Mouse (Mus musculus): ENCODE data around the gene Rnf148. TPM values are rescaled to one million over a fixed set of nuclear protein-coding genes. Genes with fewer than 3 reads are reported as not detected.

The Rnf148 gene
- polyA plus RNA-seq (2014; fragmentation: Nextera tagmentation; extraction: Ambion mirVana): 0.32 TPM in 1 of 2 replicates, not detected in the other

DNA sequence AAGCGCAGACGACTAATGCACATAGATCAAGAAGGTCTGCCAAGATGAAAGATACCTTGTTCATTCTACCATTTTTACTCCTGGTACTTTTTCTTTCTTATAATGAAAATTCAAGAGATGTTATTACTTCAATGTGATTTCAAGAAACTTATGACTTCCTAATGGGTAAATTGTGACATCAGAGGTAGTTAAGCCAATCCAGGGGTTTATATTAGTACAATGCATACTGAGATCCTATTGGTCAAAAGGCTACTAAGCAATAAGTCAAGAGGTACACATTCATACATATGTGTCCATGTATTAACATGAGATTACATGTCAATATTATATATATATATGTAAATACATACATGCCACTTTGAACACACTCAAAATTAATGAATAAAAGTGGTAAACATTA, at the start of gene Rnf148:
Rnf148 (minus strand) TSS at position 101 of the 400 bp plus-strand sequence.
- WGBS: 93% methylated on average over 2 of the region's 2 CpGs
- H3K27me3 ChIP-seq (ENCODE audit: control insufficient read depth, insufficient read depth, low read length): no peaks in the 10 kb centered on the region
- no peaks in the 10 kb centered on the region for H3K4me1 ChIP-seq (ENCODE audit: control insufficient read depth, insufficient read depth, low read length)
- H3K9ac ChIP-seq (replicated peaks; ENCODE audit: low read depth, low read length): no peak within 1 kb of the TSS
- H3K4me2 ChIP-seq (ENCODE audit: low read depth, low read length): no peak within 1 kb of the TSS
- no peaks in the 10 kb centered on the region for H3K36me3 ChIP-seq (ENCODE audit: control insufficient read depth, insufficient read depth, low read length)
- H3K4me3 ChIP-seq (ENCODE audit: low read depth, low read length): no peak within 1 kb of the TSS
- ATAC-seq (ENCODE audit: low read depth): no peak
- H3K27ac ChIP-seq (ENCODE audit: low read depth, low read length): no peak within 1 kb of the TSS
- no peaks in the 10 kb centered on the region for H3K9me3 ChIP-seq (ENCODE audit: control insufficient read depth, low read length)

GRCm38 (mm10) chr6:23700879-23701278, 45.9 kb upstream of the Rnf148 start:
- Histone ChIP-seq H3K4me3 (ENCODE audit: low read depth, low read length) (no peak overlapping the region), H3K9me3 (ENCODE audit: control insufficient read depth, low read length) (no peaks in the 10 kb centered on the region), H3K27me3 (ENCODE audit: control insufficient read depth, insufficient read depth, low read length) (no peaks in the 10 kb centered on the region), H3K4me1 (ENCODE audit: control insufficient read depth, insufficient read depth, low read length) (no peaks in the 10 kb centered on the region), H3K9ac (replicated peaks; ENCODE audit: low read depth, low read length) (no peak overlapping the region), H3K36me3 (ENCODE audit: control insufficient read depth, insufficient read depth, low read length) (no peaks in the 10 kb centered on the region), H3K27ac (ENCODE audit: low read depth, low read length) (no peak overlapping the region), H3K4me2 (ENCODE audit: low read depth, low read length) (no peak overlapping the region)
- no peak for ATAC-seq (ENCODE audit: low read depth)
- WGBS: 78% methylated on average over 3 of the region's 3 CpGs

- H3K4me3 ChIP-seq (ENCODE audit: low read depth, low read length): no peak overlapping the region
- ATAC-seq (ENCODE audit: low read depth): no peak
These were observed 23.2 kb upstream of the Rnf148 start for GRCm38 (mm10) chr6:23678172-23678571.

DNA sequence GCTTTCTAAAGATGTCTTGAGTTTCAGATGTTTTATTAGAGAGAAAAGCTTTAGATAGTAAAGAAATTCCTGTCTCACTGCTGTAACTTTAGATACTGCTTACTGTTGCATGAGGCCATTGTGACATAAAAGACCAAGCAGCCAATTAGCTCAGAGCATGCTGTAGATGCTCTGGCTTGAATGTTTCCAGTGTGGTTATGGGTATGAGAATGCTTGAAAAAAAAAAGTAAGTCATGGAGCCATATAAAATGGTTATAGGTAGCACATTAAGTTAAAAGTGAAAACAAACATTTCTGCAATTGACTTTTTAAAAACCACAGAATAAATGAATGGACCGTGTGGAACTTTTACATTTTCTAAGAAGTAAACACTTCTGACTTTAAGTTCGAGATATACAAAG, 4.7 kb downstream of the Rnf148 start, which contains the start of gene Rnf133:
Rnf133 (minus strand) TSS at position 101 of the 400 bp plus-strand sequence.
- H3K27me3 ChIP-seq (ENCODE audit: control insufficient read depth, insufficient read depth, low read length): no peaks in the 10 kb centered on the region
- no peak within 1 kb of the TSS for H3K9ac ChIP-seq (replicated peaks; ENCODE audit: low read depth, low read length)
- H3K36me3 ChIP-seq (ENCODE audit: control insufficient read depth, insufficient read depth, low read length): no peaks in the 10 kb centered on the region
- H3K4me3 ChIP-seq (ENCODE audit: low read depth, low read length): no peak within 1 kb of the TSS
- no peak within 1 kb of the TSS for H3K27ac ChIP-seq (ENCODE audit: low read depth, low read length)
- no peaks in the 10 kb centered on the region for H3K4me1 ChIP-seq (ENCODE audit: control insufficient read depth, insufficient read depth, low read length)
- ATAC-seq (ENCODE audit: low read depth): no peak
- H3K4me2 ChIP-seq (ENCODE audit: low read depth, low read length): no peak within 1 kb of the TSS
- no peaks in the 10 kb centered on the region for H3K9me3 ChIP-seq (ENCODE audit: control insufficient read depth, low read length)
- WGBS: 92% methylated on average over 2 of the region's 2 CpGs

More at GRCm38 (mm10) chr6:23678172-23678571, 23.2 kb upstream of the Rnf148 start:
- no peaks in the 10 kb centered on the region for H3K27me3 ChIP-seq (ENCODE audit: control insufficient read depth, insufficient read depth, low read length)
- no peak overlapping the region for H3K9ac ChIP-seq (replicated peaks; ENCODE audit: low read depth, low read length)
- 80% methylated on average over 1 of the region's 1 CpGs for WGBS
- no peak overlapping the region for H3K27ac ChIP-seq (ENCODE audit: low read depth, low read length)
- H3K36me3 ChIP-seq (ENCODE audit: control insufficient read depth, insufficient read depth, low read length): no peaks in the 10 kb centered on the region
- no peaks in the 10 kb centered on the region for H3K4me1 ChIP-seq (ENCODE audit: control insufficient read depth, insufficient read depth, low read length)
- H3K9me3 ChIP-seq (ENCODE audit: control insufficient read depth, low read length): no peaks in the 10 kb centered on the region
- no peak overlapping the region for H3K4me2 ChIP-seq (ENCODE audit: low read depth, low read length)

- H3K27ac ChIP-seq (ENCODE audit: low read depth, low read length): no peak overlapping the region
- no peak overlapping the region for H3K4me2 ChIP-seq (ENCODE audit: low read depth, low read length)
- H3K9me3 ChIP-seq (ENCODE audit: control insufficient read depth, low read length): no peaks in the 10 kb centered on the region
- no peak for ATAC-seq (ENCODE audit: low read depth)
- H3K9ac ChIP-seq (replicated peaks; ENCODE audit: low read depth, low read length): no peak overlapping the region
- WGBS: 91% methylated on average over 8 of the region's 8 CpGs
- H3K4me1 ChIP-seq (ENCODE audit: control insufficient read depth, insufficient read depth, low read length): no peaks in the 10 kb centered on the region
- H3K27me3 ChIP-seq (ENCODE audit: control insufficient read depth, insufficient read depth, low read length): no peaks in the 10 kb centered on the region
- no peaks in the 10 kb centered on the region for H3K36me3 ChIP-seq (ENCODE audit: control insufficient read depth, insufficient read depth, low read length)
- H3K4me3 ChIP-seq (ENCODE audit: low read depth, low read length): no peak overlapping the region
These were observed 6.2 kb downstream of the Rnf148 start for GRCm38 (mm10) chr6:23648732-23649131.

DNA sequence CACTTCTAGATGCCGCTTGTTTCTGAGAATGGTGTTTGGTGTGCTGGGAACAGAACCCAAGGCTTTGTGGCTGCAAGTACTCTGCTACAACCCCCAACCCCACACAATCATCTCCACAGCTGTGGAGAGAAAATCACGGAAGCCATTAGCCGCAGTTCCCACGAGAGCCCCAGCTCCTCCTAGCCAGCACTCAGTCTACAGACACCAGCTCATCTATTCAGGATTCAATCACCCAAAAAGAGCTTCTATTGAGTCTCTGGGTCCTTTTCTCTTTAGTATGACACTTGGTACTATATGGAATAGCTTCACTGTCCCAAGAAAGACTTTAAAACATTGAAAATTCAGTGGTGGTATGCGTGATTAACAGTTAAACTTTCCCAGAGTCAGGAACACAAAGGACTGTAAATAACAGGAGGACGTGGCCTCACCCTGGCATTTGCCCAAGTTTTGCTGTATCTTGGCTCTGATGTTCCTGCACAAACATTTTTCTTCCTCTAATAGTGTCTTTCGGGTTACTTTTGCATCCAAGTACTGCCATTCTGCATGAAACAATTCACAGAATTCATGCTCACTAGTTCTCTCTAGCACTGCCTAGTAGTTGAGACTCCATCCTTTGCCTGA, 7.2 kb downstream of the Rnf148 start:
- no peak overlapping the region for H3K4me2 ChIP-seq (ENCODE audit: low read depth, low read length)
- no peaks in the 10 kb centered on the region for H3K27me3 ChIP-seq (ENCODE audit: control insufficient read depth, insufficient read depth, low read length)
- peak; percentile 68; the same call in 1 of the 2 replicates for ATAC-seq (ENCODE audit: low read depth)
- WGBS: 70% methylated on average over 7 of the region's 7 CpGs
- no peaks in the 10 kb centered on the region for H3K36me3 ChIP-seq (ENCODE audit: control insufficient read depth, insufficient read depth, low read length)
- no peaks in the 10 kb centered on the region for H3K4me1 ChIP-seq (ENCODE audit: control insufficient read depth, insufficient read depth, low read length)
- H3K9ac ChIP-seq (replicated peaks; ENCODE audit: low read depth, low read length): no peak overlapping the region
- no peak overlapping the region for H3K4me3 ChIP-seq (ENCODE audit: low read depth, low read length)
- H3K9me3 ChIP-seq (ENCODE audit: control insufficient read depth, low read length): no peaks in the 10 kb centered on the region
- no peak overlapping the region for H3K27ac ChIP-seq (ENCODE audit: low read depth, low read length)

DNA sequence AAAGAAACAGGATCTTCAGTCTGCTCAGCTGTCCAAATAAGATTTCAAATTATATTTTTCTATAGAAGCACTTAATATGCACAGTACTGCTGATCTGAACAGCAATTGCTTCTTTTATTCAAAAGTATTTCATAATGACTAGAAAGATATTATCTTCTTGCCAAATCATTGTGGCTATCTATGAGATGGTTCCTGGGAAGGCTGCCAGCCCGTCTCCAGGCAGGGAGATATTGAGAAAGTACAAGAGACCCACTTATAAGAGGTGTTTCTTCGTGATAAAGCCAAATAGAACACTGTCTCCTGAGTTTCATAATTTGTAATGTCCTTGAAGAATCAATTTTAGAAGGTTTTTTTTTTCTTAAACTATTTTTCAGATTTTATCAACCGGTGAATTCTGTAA, 17.9 kb downstream of the Rnf148 start:
- Histone ChIP-seq H3K4me2 (ENCODE audit: low read depth, low read length) (no peak overlapping the region), H3K9ac (replicated peaks; ENCODE audit: low read depth, low read length) (no peak overlapping the region), H3K4me1 (ENCODE audit: control insufficient read depth, insufficient read depth, low read length) (no peaks in the 10 kb centered on the region), H3K4me3 (ENCODE audit: low read depth, low read length) (no peak overlapping the region), H3K9me3 (ENCODE audit: control insufficient read depth, low read length) (no peaks in the 10 kb centered on the region), H3K27me3 (ENCODE audit: control insufficient read depth, insufficient read depth, low read length) (no peaks in the 10 kb centered on the region), H3K27ac (ENCODE audit: low read depth, low read length) (no peak overlapping the region), H3K36me3 (ENCODE audit: control insufficient read depth, insufficient read depth, low read length) (no peaks in the 10 kb centered on the region)
- no peak for ATAC-seq (ENCODE audit: low read depth)
- 78% methylated on average over 3 of the region's 3 CpGs for WGBS

DNA sequence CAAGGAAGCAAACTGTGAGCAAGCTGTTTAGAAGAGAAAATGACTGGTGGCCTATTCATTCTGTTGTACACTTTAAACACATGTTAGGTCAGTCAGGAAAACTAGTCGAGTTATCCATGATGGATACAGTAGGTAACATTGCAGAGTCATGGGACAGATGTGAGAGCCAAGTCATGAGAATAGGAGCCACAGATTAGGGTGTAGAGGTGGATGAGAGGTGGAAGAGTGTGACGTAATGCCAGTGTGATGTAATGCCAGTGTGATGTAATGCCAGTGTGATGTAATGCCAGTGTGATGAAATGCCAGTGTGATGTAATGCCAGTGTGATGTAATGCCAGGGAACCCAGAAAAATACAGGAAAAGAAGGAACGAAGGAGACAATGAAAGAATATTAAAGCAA, 19.7 kb downstream of the Rnf148 start:
- H3K9me3 ChIP-seq (ENCODE audit: control insufficient read depth, low read length): no peaks in the 10 kb centered on the region
- no peak overlapping the region for H3K4me2 ChIP-seq (ENCODE audit: low read depth, low read length)
- H3K4me1 ChIP-seq (ENCODE audit: control insufficient read depth, insufficient read depth, low read length): no peaks in the 10 kb centered on the region
- 94% methylated on average over 3 of the region's 3 CpGs for WGBS
- no peak overlapping the region for H3K9ac ChIP-seq (replicated peaks; ENCODE audit: low read depth, low read length)
- no peak for ATAC-seq (ENCODE audit: low read depth)
- no peaks in the 10 kb centered on the region for H3K27me3 ChIP-seq (ENCODE audit: control insufficient read depth, insufficient read depth, low read length)
- H3K4me3 ChIP-seq (ENCODE audit: low read depth, low read length): no peak overlapping the region
- no peak overlapping the region for H3K27ac ChIP-seq (ENCODE audit: low read depth, low read length)
- no peaks in the 10 kb centered on the region for H3K36me3 ChIP-seq (ENCODE audit: control insufficient read depth, insufficient read depth, low read length)

DNA sequence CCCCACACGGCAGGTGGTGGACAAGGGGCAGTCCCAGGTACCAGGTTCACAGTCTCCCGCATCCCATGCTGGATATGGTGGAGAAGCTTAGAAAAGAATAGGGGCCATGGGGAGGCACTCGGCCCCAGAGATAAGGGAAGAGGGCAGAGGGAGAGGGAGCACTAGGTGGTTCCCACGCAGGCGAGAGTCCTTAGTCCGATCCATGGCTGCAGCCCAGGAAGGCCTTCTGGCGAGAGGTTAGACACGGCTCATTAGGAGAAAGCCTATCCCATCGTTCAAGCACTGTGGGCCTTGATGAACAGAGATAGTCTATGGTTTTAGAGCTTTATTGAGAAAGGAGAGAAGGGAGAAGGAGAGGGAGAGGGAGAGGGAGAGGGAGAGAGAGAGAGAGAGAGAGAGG, 20.9 kb downstream of the Rnf148 start:
- ATAC-seq (ENCODE audit: low read depth): no peak
- 66% methylated on average over 9 of the region's 9 CpGs for WGBS
- no peak overlapping the region for H3K27ac ChIP-seq (ENCODE audit: low read depth, low read length)
- H3K4me2 ChIP-seq (ENCODE audit: low read depth, low read length): no peak overlapping the region
- H3K4me1 ChIP-seq (ENCODE audit: control insufficient read depth, insufficient read depth, low read length): no peaks in the 10 kb centered on the region
- H3K9me3 ChIP-seq (ENCODE audit: control insufficient read depth, low read length): no peaks in the 10 kb centered on the region
- no peaks in the 10 kb centered on the region for H3K27me3 ChIP-seq (ENCODE audit: control insufficient read depth, insufficient read depth, low read length)
- no peak overlapping the region for H3K4me3 ChIP-seq (ENCODE audit: low read depth, low read length)
- no peaks in the 10 kb centered on the region for H3K36me3 ChIP-seq (ENCODE audit: control insufficient read depth, insufficient read depth, low read length)
- H3K9ac ChIP-seq (replicated peaks; ENCODE audit: low read depth, low read length): no peak overlapping the region
